Mouse (Mus musculus): Measurements from ENCODE around the gene Kcnc4. TPM values are rescaled to one million over a fixed set of nuclear protein-coding genes. Genes with fewer than 3 reads are reported as not detected.

The Kcnc4 gene
- polyA plus RNA-seq, 1 experiment from 2014 or later, result not detected

- DNase-seq (ENCODE audit: low read depth, low spot score) (peak; percentile 15), ATAC-seq (no peak)
- no peak for TF ChIP-seq CTCF (IDR thresholded peaks at IDR 0.05)
- ChIA-PET POLR2A (interaction anchor here (0.8 kb wide), 1 partner anchor 21 kb away, joined by 3 read pairs; no protein-coding TSS in a partner anchor), CTCF (interaction anchor here (0.7 to 8.3 kb wide), 35 partner anchors 8 to 259 kb away, joined by 3 to 98 read pairs (median 4); partner anchors contain the start of gene A630076J17Rik)
- in situ Hi-C loops (cut with MboI; ENCODE audit: low pct_unique_long_range_greater_than_20kb), result loop anchor here (5.0 to 10.0 kb wide), 3 partner anchors 105 to 230 kb away; partner anchors contain the start of genes A630076J17Rik and Lamtor5
- H3K27me3 ChIP-seq, result peaks cover 43% of the 10 kb centered on the region
These were observed 2.8 kb upstream of the Kcnc4 start for GRCm38 (mm10) chr3:107462160-107462559.

- DNase-seq (ENCODE audit: low read depth, low spot score) (no peak), ATAC-seq (peak; percentile 7)
- ChIA-PET CTCF (interaction anchor here (1.6 kb wide), 1 partner anchor 102 kb away, joined by 4 read pairs; no protein-coding TSS in a partner anchor), POLR2A (no interaction called here)
- in situ Hi-C loops (cut with MboI; ENCODE audit: low pct_unique_long_range_greater_than_20kb), result loop anchor here (5.0 to 10.0 kb wide), 3 partner anchors 103 to 228 kb away; partner anchors contain the start of genes A630076J17Rik and Lamtor5
- peaks cover 65% of the 10 kb centered on the region for H3K27me3 ChIP-seq
- no peak for TF ChIP-seq CTCF (IDR thresholded peaks at IDR 0.05)
These were observed 550 bp upstream of the Kcnc4 start for GRCm38 (mm10) chr3:107459773-107460431.

GRCm38 (mm10) chr3:107458528-107459195 is 690 bp downstream of the Kcnc4 start:
- ChIA-PET POLR2A (no interaction called here), CTCF (no interaction called here)
- in situ Hi-C loops (cut with MboI; ENCODE audit: low pct_unique_long_range_greater_than_20kb), result no loop called here
- no peak for DNase-seq (ENCODE audit: low read depth, low spot score)
- no peak for ATAC-seq
- H3K27me3 ChIP-seq, result peaks cover 61% of the 10 kb centered on the region
- no peak for TF ChIP-seq CTCF (IDR thresholded peaks at IDR 0.05)

GRCm38 (mm10) chr3:107458104-107458503 is 1.2 kb downstream of the Kcnc4 start:
- peaks cover 61% of the 10 kb centered on the region for H3K27me3 ChIP-seq
- ChIA-PET CTCF (no interaction called here), POLR2A (interaction anchor here (1.6 kb wide), 1 partner anchor 106 kb away, joined by 3 read pairs; no protein-coding TSS in a partner anchor)
- no peak for DNase-seq (ENCODE audit: low read depth, low spot score)
- ATAC-seq, result no peak
- no peak for TF ChIP-seq CTCF (IDR thresholded peaks at IDR 0.05)
- in situ Hi-C loops (cut with MboI; ENCODE audit: low pct_unique_long_range_greater_than_20kb), result no loop called here

GRCm38 (mm10) chr3:107454280-107454679 is 5.1 kb downstream of the Kcnc4 start:
- ChIA-PET CTCF (interaction anchor here (1.5 to 2.2 kb wide), 3 partner anchors 9 to 94 kb away, joined by 4 to 13 read pairs (median 4); no protein-coding TSS in a partner anchor), POLR2A (no interaction called here)
- peaks cover 44% of the 10 kb centered on the region for H3K27me3 ChIP-seq
- no peak for TF ChIP-seq CTCF (IDR thresholded peaks at IDR 0.05)
- in situ Hi-C loops (cut with MboI; ENCODE audit: low pct_unique_long_range_greater_than_20kb), result no loop called here
- ATAC-seq, result no peak
- no peak for DNase-seq (ENCODE audit: low read depth, low spot score)

- ATAC-seq, result no peak
- no peak for DNase-seq (ENCODE audit: low read depth, low spot score)
- ChIA-PET CTCF (interaction anchor here (0.8 to 1.6 kb wide), 3 partner anchors 34 to 94 kb away, joined by 3 to 5 read pairs (median 4); no protein-coding TSS in a partner anchor), POLR2A (interaction anchor here (1.1 kb wide), 1 partner anchor 17 kb away, joined by 3 read pairs; no protein-coding TSS in a partner anchor)
- in situ Hi-C loops (cut with MboI; ENCODE audit: low pct_unique_long_range_greater_than_20kb), result no loop called here
- no peak for TF ChIP-seq CTCF (IDR thresholded peaks at IDR 0.05)
- H3K27me3 ChIP-seq, result peaks cover 11% of the 10 kb centered on the region
These were observed 12.5 kb downstream of the Kcnc4 start for GRCm38 (mm10) chr3:107446822-107447221.

- DNase-seq (ENCODE audit: low read depth, low spot score) (no peak), ATAC-seq (no peak)
- CTCF ChIA-PET, result interaction anchor here (1.2 to 3.9 kb wide), 4 partner anchors 9 to 19 kb away, joined by 3 to 11 read pairs (median 4); no protein-coding TSS in a partner anchor
- no peak for TF ChIP-seq CTCF (IDR thresholded peaks at IDR 0.05)
- in situ Hi-C loops (cut with MboI; ENCODE audit: low pct_unique_long_range_greater_than_20kb), result no loop called here
- POLR2A ChIA-PET, result no interaction called here
- peaks cover 11% of the 10 kb centered on the region for H3K27me3 ChIP-seq
These were observed 15.5 kb downstream of the Kcnc4 start for GRCm38 (mm10) chr3:107443866-107444265.

GRCm38 (mm10) chr3:107442191-107442590 is 17.2 kb downstream of the Kcnc4 start:
- no peak for ATAC-seq
- ChIA-PET POLR2A (interaction anchor here (1.5 kb wide), 1 partner anchor 20 kb away, joined by 3 read pairs; no protein-coding TSS in a partner anchor), CTCF (interaction anchor here (1.5 to 3.9 kb wide), 3 partner anchors 11 to 67 kb away, joined by 3 to 11 read pairs (median 4); no protein-coding TSS in a partner anchor)
- no peak for DNase-seq (ENCODE audit: low read depth, low spot score)
- H3K27me3 ChIP-seq, result peaks cover 11% of the 10 kb centered on the region
- no peak for TF ChIP-seq CTCF (IDR thresholded peaks at IDR 0.05)
- in situ Hi-C loops (cut with MboI; ENCODE audit: low pct_unique_long_range_greater_than_20kb), result no loop called here

- in situ Hi-C loops (cut with MboI; ENCODE audit: low pct_unique_long_range_greater_than_20kb), result no loop called here
- no peak for TF ChIP-seq CTCF (IDR thresholded peaks at IDR 0.05)
- ATAC-seq, result no peak
- CTCF ChIA-PET, result interaction anchor here (1.5 to 3.9 kb wide), 4 partner anchors 10 to 66 kb away, joined by 3 to 11 read pairs (median 4); no protein-coding TSS in a partner anchor
- no peak for DNase-seq (ENCODE audit: low read depth, low spot score)
- POLR2A ChIA-PET, result interaction anchor here (1.5 kb wide), 1 partner anchor 21 kb away, joined by 3 read pairs; no protein-coding TSS in a partner anchor
- peaks cover 13% of the 10 kb centered on the region for H3K27me3 ChIP-seq
These were observed 18.0 kb downstream of the Kcnc4 start for GRCm38 (mm10) chr3:107441306-107441705.

- CTCF ChIA-PET, result interaction anchor here (1.3 kb wide), 1 partner anchor 27 kb away, joined by 3 read pairs; no protein-coding TSS in a partner anchor
- POLR2A ChIA-PET, result no interaction called here
- DNase-seq (ENCODE audit: low read depth, low spot score) (no peak), ATAC-seq (no peak)
- in situ Hi-C loops (cut with MboI; ENCODE audit: low pct_unique_long_range_greater_than_20kb), result no loop called here
- TF ChIP-seq CTCF (IDR thresholded peaks at IDR 0.05), result no peak
- peaks cover 5% of the 10 kb centered on the region for H3K27me3 ChIP-seq
These were observed 20.1 kb downstream of the Kcnc4 start for GRCm38 (mm10) chr3:107439280-107439679.
